Mouse (Mus musculus) midbrain, embryonic 10.5 days (tissue): ENCODE measurements around the gene Cbx7. TPM values are rescaled to one million over a fixed set of nuclear protein-coding genes. Genes with fewer than 3 reads are reported as not detected.
A peak's percentile ranks its signal among the peaks of the same experiment; 100 is the strongest.

Experiments
- DNase-seq: peaks from one replicate; pipeline ENCODE4 v3.0.0-alpha.2; 2017; ENCODE audit warnings: low spot score
- H3K27ac ChIP-seq: fragments of 300-500 bp; sonication (generic); replicated peaks from 2 replicates; pipeline ENCODE4 v1.5.1; 2016; ENCODE audit warnings: mild to moderate bottlenecking
- H3K27me3 ChIP-seq: fragments of 300-500 bp; sonication (generic); 2 replicates; pipeline ENCODE4 v1.6.1; 2016; ENCODE audit warnings: low read depth, mild to moderate bottlenecking; ENCODE audit not compliant: poor library complexity, severe bottlenecking
- H3K36me3 ChIP-seq: fragments of 300-500 bp; sonication (generic); 2 replicates; pipeline ENCODE4 v1.6.1; 2016; ENCODE audit warnings: mild to moderate bottlenecking, moderate library complexity
- H3K4me1 ChIP-seq: fragments of 300-500 bp; sonication (generic); 2 replicates; pipeline ENCODE4 v1.6.1; 2016
- H3K4me3 ChIP-seq: fragments of 300-500 bp; sonication (generic); 2 replicates; pipeline ENCODE4 v1.5.1; 2016; ENCODE audit warnings: mild to moderate bottlenecking, moderate library complexity
- H3K9me3 ChIP-seq: fragments of 300-500 bp; sonication (generic); replicated peaks from 2 replicates; pipeline ENCODE4 v1.6.1; 2016; ENCODE audit warnings: mild to moderate bottlenecking
- WGBS: fragments of 180-500 bp; shearing (Covaris S2); methylation state at CpG from one replicate; pipeline ENCODE4 v1.1.7; 2016; 5-methylcytosine and 5-hydroxymethylcytosine counted together
- polyA plus RNA-seq: library from polyadenylated mRNA; unstranded; fragments of >200 nt; fragmentation: Nextera tagmentation; extraction: Ambion mirVana; gene quantifications from 2 replicates; pipeline ENCODE4 v1.2.1, GENCODE M21; 2016

The Cbx7 gene
- polyA plus RNA-seq, result 2.9 and 3.5 TPM in 2 replicates

DNA sequence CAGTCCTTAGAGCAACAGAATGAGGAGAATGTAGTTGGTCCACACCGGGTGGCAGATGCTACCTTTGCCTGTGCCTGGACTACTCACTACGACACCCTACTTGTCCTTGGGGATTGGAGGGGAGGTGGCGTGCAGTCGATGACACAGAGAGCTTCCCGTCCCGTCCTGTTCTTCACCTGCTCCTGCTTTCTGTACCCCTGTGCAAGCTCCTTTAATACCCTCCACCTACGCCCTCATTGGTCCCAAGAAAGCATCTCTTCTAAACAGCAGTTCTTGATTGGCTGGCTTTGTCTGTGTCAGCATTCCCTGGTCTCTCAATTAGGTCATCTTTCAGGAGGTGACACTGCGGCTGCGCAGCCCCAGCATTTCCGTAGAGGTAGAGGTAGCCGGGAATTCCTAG, at the start of gene Cbx7:
Cbx7 (minus strand) TSS at position 180 of the 400 bp plus-strand sequence.
- no peaks in the 10 kb centered on the region for H3K36me3 ChIP-seq
- DNase-seq, result no peak
- no peak within 1 kb of the TSS for H3K27ac ChIP-seq
- no peaks in the 10 kb centered on the region for H3K27me3 ChIP-seq
- H3K9me3 ChIP-seq, result no peaks in the 10 kb centered on the region
- no peaks in the 10 kb centered on the region for H3K4me1 ChIP-seq
- H3K4me3 ChIP-seq, result no peak within 1 kb of the TSS
- 96% methylated on average over 11 of the region's 11 CpGs for WGBS

DNA sequence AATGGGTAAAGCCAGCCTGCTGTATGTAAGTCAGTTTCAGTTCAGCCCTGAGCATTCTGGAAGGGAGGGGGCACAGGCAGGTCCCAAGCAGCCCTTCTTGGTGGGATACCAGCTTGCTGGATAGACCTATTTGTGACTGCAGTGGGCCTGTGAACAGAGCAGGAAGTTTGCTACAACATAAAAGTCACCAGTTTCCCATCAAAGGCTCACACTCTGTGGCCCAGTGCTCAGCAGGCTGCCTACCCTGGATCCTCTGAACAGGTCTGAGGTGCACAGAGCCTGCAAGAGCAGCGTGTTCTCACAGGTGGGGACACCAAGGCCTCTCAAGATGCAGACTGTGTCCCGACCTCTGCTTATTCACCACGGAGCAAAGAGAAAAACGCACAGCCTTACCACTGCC, 49.6 kb upstream of the Cbx7 start:
- Histone ChIP-seq H3K27me3 (peaks cover 20% of the 10 kb centered on the region), H3K36me3 (no peaks in the 10 kb centered on the region), H3K4me1 (peaks cover 14% of the 10 kb centered on the region), H3K27ac (no peak overlapping the region), H3K9me3 (no peaks in the 10 kb centered on the region), H3K4me3 (no peak overlapping the region)
- 76% methylated on average over 4 of the region's 4 CpGs for WGBS
- DNase-seq, result no peak

DNA sequence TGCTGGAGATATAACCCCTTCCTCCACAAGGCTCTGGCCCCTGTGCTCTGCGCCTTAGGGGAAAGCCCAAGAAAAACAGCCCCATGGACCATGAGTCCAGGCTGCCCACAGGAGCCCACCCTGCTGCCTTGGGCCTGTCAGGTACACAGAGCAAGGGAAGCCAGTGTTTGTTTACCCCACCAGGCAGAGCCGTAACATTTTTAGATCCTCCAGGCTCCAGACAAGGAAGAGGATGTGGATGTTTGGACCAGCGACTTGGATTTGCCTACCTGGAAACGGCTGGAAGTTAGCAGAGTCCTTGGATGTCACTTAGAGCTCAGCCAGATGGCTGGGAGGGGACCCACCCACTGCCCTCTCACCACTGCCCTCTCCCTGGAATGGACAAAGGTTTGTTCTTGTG, 48.7 kb upstream of the Cbx7 start:
- WGBS, result 66% methylated on average over 4 of the region's 4 CpGs
- no peaks in the 10 kb centered on the region for H3K36me3 ChIP-seq
- no peak for DNase-seq
- no peak overlapping the region for H3K4me3 ChIP-seq
- peaks cover 10% of the 10 kb centered on the region for H3K4me1 ChIP-seq
- H3K27ac ChIP-seq, result no peak overlapping the region
- no peaks in the 10 kb centered on the region for H3K9me3 ChIP-seq
- peaks cover 29% of the 10 kb centered on the region for H3K27me3 ChIP-seq

DNA sequence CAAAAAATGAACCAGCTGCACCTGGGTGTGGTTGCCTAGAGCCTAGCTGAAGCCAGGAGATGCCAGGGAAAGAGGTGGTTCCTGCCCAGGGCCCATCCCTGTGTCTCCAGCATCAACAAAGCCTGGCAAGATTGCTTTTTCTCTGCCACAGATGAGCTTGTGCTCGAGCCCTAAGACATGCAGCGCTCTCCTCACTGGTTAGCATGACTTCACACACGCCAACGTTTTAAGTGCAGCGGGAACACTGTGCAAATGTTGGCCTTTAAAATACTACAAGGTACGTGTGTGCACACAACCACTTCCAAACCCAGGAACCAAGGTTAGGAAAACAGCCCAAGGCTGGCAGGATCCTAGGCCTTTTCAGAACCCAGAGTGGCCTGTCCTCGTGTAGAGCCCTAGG, 48.3 kb upstream of the Cbx7 start:
- no peaks in the 10 kb centered on the region for H3K36me3 ChIP-seq
- 81% methylated on average over 7 of the region's 7 CpGs for WGBS
- H3K27me3 ChIP-seq, result peaks cover 33% of the 10 kb centered on the region

DNA sequence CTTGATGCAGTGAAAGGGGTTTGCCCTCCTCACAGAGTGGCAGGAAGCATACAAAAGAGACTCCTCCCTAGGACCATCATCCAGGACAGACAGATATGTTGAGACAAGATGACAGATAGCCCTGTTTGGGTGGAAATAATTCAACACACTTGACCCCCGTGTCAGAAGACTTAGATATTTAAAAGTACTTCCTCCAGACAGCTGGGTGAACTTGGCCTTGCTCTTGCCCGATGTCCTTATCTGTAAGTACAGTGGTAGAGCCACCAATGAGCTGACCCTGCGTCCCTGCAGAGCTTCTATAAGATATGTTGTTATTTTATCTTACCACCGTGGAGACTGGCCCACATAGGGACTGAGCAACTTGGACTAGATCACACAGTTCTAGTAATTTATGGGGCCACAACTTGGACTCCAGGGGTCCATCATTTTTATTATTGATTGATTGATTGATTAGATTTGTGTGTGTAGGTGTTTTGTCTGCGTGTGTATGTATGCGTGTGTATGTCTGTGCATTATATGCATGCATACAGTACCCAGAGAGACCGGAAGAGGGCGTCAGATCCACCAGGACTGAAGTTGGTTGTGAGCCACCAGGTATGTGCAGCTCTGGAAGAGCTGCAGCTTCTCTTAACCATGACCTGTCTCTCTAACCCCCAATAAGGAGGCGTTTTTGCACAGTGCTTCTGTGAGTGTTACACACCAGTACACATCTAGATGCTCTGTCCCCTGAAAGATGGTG, 45.8 kb upstream of the Cbx7 start:
- no peaks in the 10 kb centered on the region for H3K9me3 ChIP-seq
- no peaks in the 10 kb centered on the region for H3K36me3 ChIP-seq
- 88% methylated on average over 9 of the region's 9 CpGs for WGBS
- H3K4me3 ChIP-seq, result no peak overlapping the region
- no peak overlapping the region for H3K27ac ChIP-seq
- peaks cover 58% of the 10 kb centered on the region for H3K27me3 ChIP-seq
- no peak for DNase-seq
- peaks cover 34% of the 10 kb centered on the region for H3K4me1 ChIP-seq

More for the DNA sequence above, 48.3 kb upstream of the Cbx7 start:
- peaks cover 10% of the 10 kb centered on the region for H3K4me1 ChIP-seq
- no peaks in the 10 kb centered on the region for H3K9me3 ChIP-seq
- no peak overlapping the region for H3K4me3 ChIP-seq
- H3K27ac ChIP-seq, result no peak overlapping the region
- no peak for DNase-seq

DNA sequence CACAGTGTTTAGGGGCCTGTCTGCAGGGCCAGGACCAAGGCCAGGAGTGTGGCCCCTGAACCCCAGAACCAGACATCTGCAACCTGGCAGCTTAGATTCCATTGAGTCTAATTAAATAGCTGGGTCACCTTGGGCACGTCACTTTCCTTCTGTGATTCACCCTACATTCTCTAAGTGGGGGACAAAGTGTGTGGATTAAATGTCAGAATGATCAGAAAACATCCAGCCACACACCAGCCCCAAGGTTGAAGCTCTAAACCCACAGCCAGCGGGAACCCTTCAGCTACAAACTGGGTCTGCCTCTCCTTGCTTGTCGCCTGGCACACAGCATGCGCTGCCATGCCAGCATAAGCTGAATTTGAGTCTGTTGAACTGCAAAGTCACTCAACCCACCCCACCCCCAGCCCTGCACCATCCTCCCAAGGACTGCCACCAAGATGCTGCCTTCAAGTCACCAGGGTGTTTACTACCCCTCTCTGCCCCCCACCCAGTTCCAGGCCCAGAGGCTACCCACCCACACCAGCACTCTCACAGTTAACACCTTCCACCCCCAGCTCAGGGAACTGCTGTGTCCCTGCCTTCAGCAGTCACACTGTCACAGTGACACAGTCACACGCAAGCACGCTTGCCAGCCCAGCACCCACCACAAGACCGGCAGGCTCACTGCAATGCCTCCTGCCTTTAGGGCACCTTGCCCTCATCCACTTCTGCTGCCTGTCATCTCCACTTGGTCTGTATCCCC, 44.5 kb upstream of the Cbx7 start:
- DNase-seq, result no peak
- Histone ChIP-seq H3K4me1 (peaks cover 36% of the 10 kb centered on the region), H3K27ac (no peak overlapping the region), H3K9me3 (no peaks in the 10 kb centered on the region), H3K4me3 (peak overlapping the region; percentile 79; the same call in 1 of the 2 replicates), H3K27me3 (peaks cover 71% of the 10 kb centered on the region), H3K36me3 (no peaks in the 10 kb centered on the region)
- 62% methylated on average over 7 of the region's 7 CpGs for WGBS

DNA sequence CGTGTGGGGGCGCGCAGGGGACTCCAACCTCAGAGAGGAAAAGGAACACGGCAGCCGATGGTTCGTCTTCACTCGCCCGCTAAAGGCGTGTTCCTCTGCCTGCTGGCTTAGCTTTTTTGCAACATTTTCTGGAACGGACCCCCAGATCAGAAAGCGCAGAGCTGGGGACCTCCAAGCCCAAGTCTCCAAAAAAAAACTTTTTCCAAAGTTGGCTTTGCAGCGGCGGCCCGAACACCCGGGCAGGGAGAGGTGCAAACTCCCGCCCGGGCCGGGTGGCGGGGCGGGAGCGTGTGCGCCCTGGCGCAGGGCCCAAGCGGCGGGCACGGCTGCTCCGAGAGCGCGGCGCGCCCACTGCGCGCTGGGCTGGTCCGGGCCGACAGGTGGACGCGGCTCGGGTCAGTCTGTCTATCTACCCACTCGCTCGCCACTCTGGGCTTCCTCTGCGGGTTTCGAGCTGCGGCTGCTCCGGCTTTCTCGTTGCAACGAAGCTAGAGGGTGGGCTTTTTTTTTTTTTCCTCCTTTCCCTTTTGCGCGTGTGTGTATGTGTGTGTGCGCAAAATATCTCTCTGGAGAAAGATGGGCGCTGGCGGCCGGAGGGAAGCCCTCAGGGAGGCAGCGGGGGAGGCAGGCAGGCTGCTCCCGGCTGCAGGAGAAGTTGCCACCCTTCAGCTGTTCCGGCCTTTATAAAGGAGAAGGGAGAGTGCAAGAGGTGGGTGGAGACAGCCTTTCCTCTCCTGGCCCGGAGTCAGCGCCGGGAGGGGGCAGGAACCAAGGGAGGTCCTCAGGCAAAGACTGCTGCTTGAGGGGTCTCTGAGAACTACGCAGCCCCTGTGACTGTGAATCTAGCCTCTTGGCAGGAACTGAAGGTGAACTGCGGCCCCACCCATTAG, 43.6 kb upstream of the Cbx7 start, which contains the start of gene Pdgfb:
Pdgfb (minus strand) TSS at position 657 of the 890 bp plus-strand sequence.
- Histone ChIP-seq H3K27ac (peak within 1 kb of the TSS; percentile 61), H3K27me3 (peaks cover 79% of the 10 kb centered on the region), H3K36me3 (no peaks in the 10 kb centered on the region), H3K4me1 (peaks cover 36% of the 10 kb centered on the region), H3K9me3 (no peaks in the 10 kb centered on the region), H3K4me3 (peak within 1 kb of the TSS; percentile 79)
- WGBS, result 1% methylated on average over 60 of the region's 60 CpGs
- DNase-seq, result peak; percentile 31

DNA sequence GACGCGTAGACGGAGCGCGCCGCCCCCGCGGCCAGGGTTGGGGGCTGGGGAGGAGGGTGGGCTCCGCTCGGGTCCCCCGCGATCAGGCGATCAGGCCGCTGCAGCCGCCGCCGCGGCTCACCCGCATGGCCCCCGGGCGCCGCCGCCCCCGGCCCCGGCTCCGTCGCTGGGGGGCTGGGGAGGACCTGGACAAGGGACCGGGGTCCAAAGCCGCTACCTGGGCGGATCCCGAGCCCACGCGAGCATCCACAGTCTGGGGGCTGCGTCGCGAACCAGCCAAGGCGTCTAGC, 43.1 kb upstream of the Cbx7 start:
- Histone ChIP-seq H3K9me3 (no peaks in the 10 kb centered on the region), H3K4me3 (peak overlapping the region; percentile 79), H3K27ac (peak overlapping the region; percentile 61), H3K36me3 (no peaks in the 10 kb centered on the region), H3K27me3 (peaks cover 81% of the 10 kb centered on the region), H3K4me1 (peaks cover 36% of the 10 kb centered on the region)
- no peak for DNase-seq
- WGBS, result under 1% methylated on average over 37 of the region's 37 CpGs

DNA sequence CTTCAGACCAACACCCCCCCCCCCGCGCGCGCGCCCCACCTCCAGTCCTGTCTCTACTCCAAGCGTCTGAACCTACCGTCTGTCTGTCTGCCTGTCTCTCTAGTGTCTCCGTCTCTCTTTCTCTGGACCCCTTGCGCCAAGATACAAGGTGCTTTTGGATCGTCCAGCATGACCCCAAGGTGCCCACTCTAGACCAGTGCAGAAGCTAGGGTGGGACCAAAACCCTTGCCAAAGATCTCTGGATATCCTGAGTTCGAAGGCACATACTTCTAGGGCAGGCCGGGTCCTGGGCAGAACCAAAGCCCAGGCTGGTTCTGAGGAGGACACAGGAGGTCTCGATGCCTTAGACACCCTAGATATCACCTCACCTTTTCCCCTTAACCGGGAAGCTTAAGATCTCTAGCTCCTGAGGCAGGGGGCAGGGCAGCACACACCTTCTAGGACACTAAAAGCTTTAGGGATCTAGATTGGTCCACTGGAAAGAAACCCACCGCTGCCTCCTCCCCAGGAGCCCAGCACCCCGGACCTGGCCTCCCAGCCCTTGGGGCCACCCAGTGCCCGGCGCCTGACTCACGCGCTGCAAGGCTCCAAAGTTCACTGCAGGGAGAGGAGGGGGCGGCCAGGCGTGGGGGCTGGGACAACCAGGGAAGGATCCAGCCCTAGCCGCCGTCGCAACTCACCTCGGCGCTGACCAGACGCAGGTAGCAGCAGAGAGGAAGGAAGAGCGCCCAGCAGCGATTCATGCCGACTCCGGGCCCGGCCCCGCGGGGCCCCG, 42.5 kb upstream of the Cbx7 start:
- no peaks in the 10 kb centered on the region for H3K9me3 ChIP-seq
- peaks cover 36% of the 10 kb centered on the region for H3K4me1 ChIP-seq
- no peaks in the 10 kb centered on the region for H3K36me3 ChIP-seq
- WGBS, result 2% methylated on average over 36 of the region's 36 CpGs
- DNase-seq, result peak; percentile 25
- peak overlapping the region; percentile 86 for H3K27ac ChIP-seq
- H3K4me3 ChIP-seq, result peak overlapping the region; percentile 79
- peaks cover 81% of the 10 kb centered on the region for H3K27me3 ChIP-seq

DNA sequence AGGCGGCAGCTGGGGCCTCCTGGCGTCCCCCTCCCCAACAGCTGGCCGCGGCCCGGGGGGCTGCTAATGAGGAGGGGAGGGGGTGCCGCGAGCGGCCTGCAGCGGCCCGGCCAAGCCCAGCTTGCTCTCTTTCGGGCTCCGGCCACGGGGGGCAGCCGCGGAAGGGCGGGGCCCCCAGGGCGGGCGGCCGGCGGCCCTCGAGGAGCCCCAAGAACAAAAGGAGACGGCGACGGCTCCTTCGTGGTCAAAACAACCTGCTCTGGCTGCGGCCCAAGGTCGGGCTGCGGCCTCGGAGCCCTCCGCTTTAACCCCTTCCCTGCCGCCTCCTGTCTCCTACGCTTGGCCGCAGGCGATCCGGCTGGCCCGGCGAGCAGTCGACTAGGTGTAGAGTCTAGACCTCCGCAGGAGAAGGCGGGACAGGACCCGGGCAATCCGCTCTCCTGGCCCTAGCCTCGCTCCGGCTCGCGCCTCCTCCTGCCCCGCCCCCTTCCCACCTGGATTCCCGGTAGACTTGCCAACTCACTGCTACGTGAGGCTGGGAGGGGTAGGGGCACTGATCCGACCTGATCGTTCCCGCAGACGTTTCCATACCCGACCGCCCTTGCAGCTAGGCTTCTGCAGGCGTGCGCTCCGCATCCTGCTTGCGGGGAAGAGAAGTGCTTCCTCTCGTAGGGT, 41.7 kb upstream of the Cbx7 start:
- Histone ChIP-seq H3K36me3 (no peaks in the 10 kb centered on the region), H3K4me3 (peak overlapping the region; percentile 79), H3K27me3 (peaks cover 86% of the 10 kb centered on the region), H3K4me1 (peaks cover 36% of the 10 kb centered on the region), H3K9me3 (no peaks in the 10 kb centered on the region), H3K27ac (peak overlapping the region; percentile 86)
- under 1% methylated on average over 55 of the region's 60 CpGs for WGBS
- DNase-seq, result peak; percentile 68

DNA sequence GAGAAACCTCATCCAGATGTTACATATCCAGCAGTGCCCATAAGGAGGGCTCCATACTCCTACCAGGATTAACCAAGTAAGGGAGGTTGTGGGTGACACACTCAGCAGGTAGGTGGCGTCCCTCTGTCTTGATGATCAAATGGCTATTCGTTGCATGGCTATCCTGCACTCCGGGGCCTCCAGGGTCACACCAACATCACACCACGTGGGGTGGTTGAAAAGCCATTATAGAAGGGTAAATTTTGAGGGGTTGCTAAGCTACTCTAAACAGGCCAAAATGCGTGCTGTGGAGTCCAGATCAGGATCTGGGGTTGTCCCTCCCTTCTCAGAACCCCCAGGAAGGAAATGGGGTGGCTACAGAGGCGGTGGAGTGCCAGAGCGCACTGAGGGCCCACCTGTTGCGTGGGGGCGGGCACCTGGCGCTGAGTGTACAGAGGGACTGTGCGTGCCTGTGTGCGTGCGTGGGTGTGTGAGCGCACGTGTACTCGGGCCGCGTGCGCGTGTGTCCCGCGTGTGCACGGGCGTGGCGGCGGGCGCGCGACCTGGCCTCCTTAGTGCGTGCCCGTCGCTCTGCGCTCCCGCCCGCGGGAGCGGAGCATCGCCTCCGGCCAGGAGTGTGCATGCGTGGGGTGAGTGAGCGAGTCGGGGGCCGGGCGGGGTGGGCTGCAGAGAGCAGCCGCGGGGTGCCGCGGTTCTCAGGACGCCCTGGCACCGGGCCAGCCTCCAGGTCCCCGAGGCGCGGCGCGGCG, 41.0 kb upstream of the Cbx7 start:
- Histone ChIP-seq H3K9me3 (no peaks in the 10 kb centered on the region), H3K27ac (peak overlapping the region; percentile 86), H3K36me3 (no peaks in the 10 kb centered on the region), H3K27me3 (peaks cover 80% of the 10 kb centered on the region), H3K4me1 (peaks cover 36% of the 10 kb centered on the region), H3K4me3 (peak overlapping the region; percentile 79)
- WGBS, result 1% methylated on average over 50 of the region's 56 CpGs
- DNase-seq, result peak; percentile 19
